Mouse (Mus musculus): ENCODE data around the gene Irx2. TPM values are rescaled to one million over a fixed set of nuclear protein-coding genes. Genes with fewer than 3 reads are reported as not detected.

Irx2 gene
- polyA plus RNA-seq, 1 experiment = 17.6 TPM

DNA sequence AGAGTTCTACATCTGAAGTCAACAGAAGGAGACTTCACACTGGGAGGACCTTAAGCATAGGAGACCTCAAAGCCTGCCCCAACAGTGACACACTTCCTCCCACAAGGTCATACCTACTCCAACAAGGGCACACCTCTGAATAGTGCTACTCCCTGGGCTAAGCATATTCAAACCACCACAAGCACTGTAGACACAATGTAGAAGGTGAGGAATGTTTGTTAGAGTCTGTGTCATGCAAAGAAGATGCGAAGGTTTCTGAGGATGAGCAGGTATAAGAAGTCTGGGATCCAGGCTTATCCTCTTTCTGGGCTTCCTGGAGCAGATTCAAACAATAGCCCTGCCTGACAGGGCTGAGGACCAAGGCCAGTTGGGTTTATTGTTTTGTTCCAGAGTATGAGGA, 47.2 kb downstream of the Irx2 start:
- no peak overlapping the region for H3K4me3 ChIP-seq (ENCODE audit: insufficient read depth, low read depth, low read length)
- 95% methylated on average over 1 of the region's 1 CpGs for WGBS
- TF ChIP-seq CTCF (conservative IDR thresholded peaks at IDR 0.05; ENCODE audit: insufficient read depth, insufficient read length, low read depth, low read length) = no peak
- TF ChIP-seq POLR2A (IDR thresholded peaks at IDR 0.05; ENCODE audit: low read depth, low read length) = no peak

More for the DNA sequence above, 47.2 kb downstream of the Irx2 start:
- H3K36me3 ChIP-seq (ENCODE audit: control insufficient read depth, insufficient read depth, low read length) = no peaks in the 10 kb centered on the region
- H3K27me3 ChIP-seq (replicated peaks; ENCODE audit: control insufficient read depth, insufficient read depth, low read length) = no peaks in the 10 kb centered on the region
- no peak overlapping the region for H3K27ac ChIP-seq (ENCODE audit: insufficient read depth, low read depth, low read length)
- DNase-seq = no peak
- H3K4me1 ChIP-seq (ENCODE audit: control insufficient read depth, insufficient read depth, low read length) = no peaks in the 10 kb centered on the region

Measured in kidney, adult 2 months (tissue).